Mouse (Mus musculus): ENCODE results near the gene Isg20l2. TPM values are rescaled to one million over a fixed set of nuclear protein-coding genes. Genes with fewer than 3 reads are reported as not detected.

Isg20l2 gene
- polyA plus RNA-seq, 1 experiment from 2014 or later = 74.3 TPM

- Histone ChIP-seq H3K27ac (peak within 1 kb of the TSS; percentile 22; the same call in 1 of the 2 replicates), H3K4me3 (peak within 1 kb of the TSS; percentile 51), H3K27me3 (peaks cover 36% of the 10 kb centered on the region), H3K36me3 (no peaks in the 10 kb centered on the region), H3K4me1 (peaks cover 46% of the 10 kb centered on the region), H3K4me2 (peak within 1 kb of the TSS; percentile 96), H3K9ac (peak within 1 kb of the TSS; percentile 73), H3K9me3 (no peaks in the 10 kb centered on the region)
- peak; percentile 30; the same call in 1 of the 2 replicates for ATAC-seq (ENCODE audit: insufficient number of reproducible peaks, insufficient read depth, low FRiP score, low TSS enrichment, low read depth)
- under 1% methylated on average over 44 of the region's 44 CpGs for WGBS
Observed at GRCm38 (mm10) chr3:87970939-87971488, 40.9 kb downstream of the Isg20l2 start, which contains the start of gene Nes. Gene Nes (plus strand): TSS chr3:87971078.

GRCm38 (mm10) chr3:87971489-87972202 is 41.5 kb downstream of the Isg20l2 start:
- Histone ChIP-seq H3K4me3 (peak overlapping the region; percentile 51), H3K9me3 (no peaks in the 10 kb centered on the region), H3K36me3 (no peaks in the 10 kb centered on the region), H3K27ac (0 out of 2 replicates have a peak overlapping the region, but pooled peaks have one; percentile 22), H3K27me3 (peaks cover 36% of the 10 kb centered on the region), H3K9ac (peak overlapping the region; percentile 73), H3K4me2 (peak overlapping the region; percentile 96), H3K4me1 (peaks cover 46% of the 10 kb centered on the region)
- ATAC-seq (ENCODE audit: insufficient number of reproducible peaks, insufficient read depth, low FRiP score, low TSS enrichment, low read depth) = no peak; the same call in 1 of the 2 replicates
- under 1% methylated on average over 49 of the region's 60 CpGs for WGBS

GRCm38 (mm10) chr3:87972203-87972664 is 42.1 kb downstream of the Isg20l2 start:
- Histone ChIP-seq H3K4me1 (peaks cover 46% of the 10 kb centered on the region), H3K4me3 (peak overlapping the region; percentile 51), H3K9me3 (no peaks in the 10 kb centered on the region), H3K27me3 (peaks cover 36% of the 10 kb centered on the region), H3K9ac (peak overlapping the region; percentile 73), H3K27ac (no peak overlapping the region), H3K4me2 (peak overlapping the region; percentile 96), H3K36me3 (no peaks in the 10 kb centered on the region)
- WGBS = 10% methylated on average over 8 of the region's 8 CpGs
- no peak for ATAC-seq (ENCODE audit: insufficient number of reproducible peaks, insufficient read depth, low FRiP score, low TSS enrichment, low read depth)

- Histone ChIP-seq H3K27me3 (peaks cover 36% of the 10 kb centered on the region), H3K27ac (no peak overlapping the region), H3K36me3 (no peaks in the 10 kb centered on the region), H3K4me3 (peak overlapping the region; percentile 51), H3K4me1 (peaks cover 46% of the 10 kb centered on the region), H3K9me3 (no peaks in the 10 kb centered on the region), H3K4me2 (peak overlapping the region; percentile 96), H3K9ac (peak overlapping the region; percentile 73)
- 20% methylated on average over 5 of the region's 5 CpGs for WGBS
- ATAC-seq (ENCODE audit: insufficient number of reproducible peaks, insufficient read depth, low FRiP score, low TSS enrichment, low read depth) = no peak
Observed at GRCm38 (mm10) chr3:87972776-87973175, 42.7 kb downstream of the Isg20l2 start.

- H3K27ac ChIP-seq = 0 out of 2 replicates have a peak overlapping the region, but pooled peaks have one; percentile 18
- H3K4me3 ChIP-seq = peak overlapping the region; percentile 51; the same call in 1 of the 2 replicates
- WGBS = 33% methylated on average over 14 of the region's 14 CpGs
- H3K9ac ChIP-seq = peak overlapping the region; percentile 45; the same call in 1 of the 2 replicates
- peak overlapping the region; percentile 96 for H3K4me2 ChIP-seq
- peaks cover 46% of the 10 kb centered on the region for H3K4me1 ChIP-seq
- H3K36me3 ChIP-seq = no peaks in the 10 kb centered on the region
- H3K9me3 ChIP-seq = no peaks in the 10 kb centered on the region
- no peak for ATAC-seq (ENCODE audit: insufficient number of reproducible peaks, insufficient read depth, low FRiP score, low TSS enrichment, low read depth)
- peaks cover 36% of the 10 kb centered on the region for H3K27me3 ChIP-seq
Observed at GRCm38 (mm10) chr3:87973593-87974380, 43.7 kb downstream of the Isg20l2 start.

- Histone ChIP-seq H3K4me1 (peaks cover 46% of the 10 kb centered on the region), H3K36me3 (no peaks in the 10 kb centered on the region), H3K27me3 (peaks cover 36% of the 10 kb centered on the region), H3K9me3 (no peaks in the 10 kb centered on the region), H3K27ac (no peak overlapping the region), H3K4me3 (no peak overlapping the region), H3K9ac (peak overlapping the region; percentile 45; the same call in 1 of the 2 replicates), H3K4me2 (peak overlapping the region; percentile 96; the same call in 1 of the 2 replicates)
- WGBS = 26% methylated on average over 12 of the region's 12 CpGs
- ATAC-seq (ENCODE audit: insufficient number of reproducible peaks, insufficient read depth, low FRiP score, low TSS enrichment, low read depth) = no peak
Observed at GRCm38 (mm10) chr3:87974381-87974987, 44.4 kb downstream of the Isg20l2 start.

GRCm38 (mm10) chr3:87979493-87979892 is 49.4 kb downstream of the Isg20l2 start:
- Histone ChIP-seq H3K4me3 (no peak overlapping the region), H3K27me3 (no peaks in the 10 kb centered on the region), H3K4me1 (peaks cover 29% of the 10 kb centered on the region), H3K36me3 (no peaks in the 10 kb centered on the region), H3K4me2 (no peak overlapping the region), H3K9me3 (no peaks in the 10 kb centered on the region), H3K27ac (no peak overlapping the region), H3K9ac (no peak overlapping the region)
- 70% methylated on average over 5 of the region's 5 CpGs for WGBS
- no peak for ATAC-seq (ENCODE audit: insufficient number of reproducible peaks, insufficient read depth, low FRiP score, low TSS enrichment, low read depth)

- H3K27ac ChIP-seq = no peak overlapping the region
- no peaks in the 10 kb centered on the region for H3K36me3 ChIP-seq
- no peaks in the 10 kb centered on the region for H3K9me3 ChIP-seq
- WGBS = 48% methylated on average over 3 of the region's 3 CpGs
- H3K27me3 ChIP-seq = no peaks in the 10 kb centered on the region
- no peak overlapping the region for H3K4me2 ChIP-seq
- ATAC-seq (ENCODE audit: insufficient number of reproducible peaks, insufficient read depth, low FRiP score, low TSS enrichment, low read depth) = no peak
- no peak overlapping the region for H3K4me3 ChIP-seq
- peaks cover 29% of the 10 kb centered on the region for H3K4me1 ChIP-seq
- no peak overlapping the region for H3K9ac ChIP-seq
Observed at GRCm38 (mm10) chr3:87980085-87980484, 50.0 kb downstream of the Isg20l2 start.

- no peak for ATAC-seq (ENCODE audit: insufficient number of reproducible peaks, insufficient read depth, low FRiP score, low TSS enrichment, low read depth)
- Histone ChIP-seq H3K9me3 (no peaks in the 10 kb centered on the region), H3K9ac (no peak overlapping the region), H3K36me3 (no peaks in the 10 kb centered on the region), H3K27me3 (no peaks in the 10 kb centered on the region), H3K4me3 (no peak overlapping the region), H3K27ac (no peak overlapping the region), H3K4me1 (peaks cover 35% of the 10 kb centered on the region), H3K4me2 (no peak overlapping the region)
- 56% methylated on average over 5 of the region's 5 CpGs for WGBS
Observed at GRCm38 (mm10) chr3:87980728-87981127, 50.6 kb downstream of the Isg20l2 start.

- no peak overlapping the region for H3K4me3 ChIP-seq
- no peak for ATAC-seq (ENCODE audit: insufficient number of reproducible peaks, insufficient read depth, low FRiP score, low TSS enrichment, low read depth)
- WGBS = 78% methylated on average over 6 of the region's 6 CpGs
- H3K4me2 ChIP-seq = no peak overlapping the region
- H3K4me1 ChIP-seq = peaks cover 41% of the 10 kb centered on the region
- no peak overlapping the region for H3K27ac ChIP-seq
- no peaks in the 10 kb centered on the region for H3K9me3 ChIP-seq
- no peaks in the 10 kb centered on the region for H3K27me3 ChIP-seq
- no peak overlapping the region for H3K9ac ChIP-seq
- no peaks in the 10 kb centered on the region for H3K36me3 ChIP-seq
Observed at GRCm38 (mm10) chr3:87981214-87981760, 51.2 kb downstream of the Isg20l2 start.
